Mouse (Mus musculus) left cerebral cortex, postnatal 4 days (tissue): ENCODE measurements around the gene Cops6. TPM values are rescaled to one million over a fixed set of nuclear protein-coding genes. Genes with fewer than 3 reads are reported as not detected.

Experiments
- DNase-seq: peaks from one replicate; pipeline ENCODE4 v3.0.0-alpha.2; 2022
- intact Hi-C: fragments of 180-260 bp; cut with DNase I; formaldehyde crosslinking; loops from one replicate; pipeline ENCODE4 v1.15.1; 2025
- microRNA-seq: library from miRNA; unstranded; fragments of <30 nt; microRNA quantifications from one replicate; pipeline ENCODE4 v1.2.0, GENCODE M21; 2022
- total RNA-seq, 2 experiments: library from RNA; stranded (reverse); gene quantifications; 2 replicates each; pipeline ENCODE4 v1.2.3; 2021

The Cops6 gene
- total RNA-seq, 2 experiments from 2014 or later: 126 to 131 TPM

- peak; percentile 84 for DNase-seq
- intact Hi-C loops: no loop called here
These were observed 26.2 kb downstream of the Cops6 start, which contains the start of the genes Taf6 and Cnpy4 for GRCm38 (mm10) chr5:138186950-138187638. Gene Taf6 (minus strand): TSS chr5:138187451. Gene Cnpy4 (plus strand): TSS chr5:138187485.

GRCm38 (mm10) chr5:138187661-138188306 lies 26.9 kb downstream of the Cops6 start:
- intact Hi-C loops: no loop called here
- DNase-seq: peak; percentile 60

- DNase-seq: peak; percentile 83
- intact Hi-C loops: no loop called here
These were observed 33.2 kb downstream of the Cops6 start, which contains the start of gene Mblac1 for GRCm38 (mm10) chr5:138193771-138194727. Gene Mblac1 (plus strand): TSS chr5:138194314.

- intact Hi-C loops: no loop called here
- peak; percentile 44 for DNase-seq
These were observed 34.0 kb downstream of the Cops6 start for GRCm38 (mm10) chr5:138194755-138195345.

- DNase-seq: no peak
- intact Hi-C loops: no loop called here
These were observed 34.6 kb downstream of the Cops6 start for GRCm38 (mm10) chr5:138195463-138195862.

- intact Hi-C loops: no loop called here
- DNase-seq: no peak
These were observed 38.7 kb downstream of the Cops6 start for GRCm38 (mm10) chr5:138199576-138199975.

GRCm38 (mm10) chr5:138202086-138202485 lies 41.2 kb downstream of the Cops6 start:
- intact Hi-C loops: no loop called here
- no peak for DNase-seq

GRCm38 (mm10) chr5:138207253-138207652 lies 46.4 kb downstream of the Cops6 start:
- DNase-seq: no peak
- intact Hi-C loops: loop anchor here (5.0 kb wide), 1 partner anchor 45 kb away; no protein-coding TSS in a partner anchor

- no peak for DNase-seq
- intact Hi-C loops: loop anchor here (5.0 kb wide), 1 partner anchor 44 kb away; no protein-coding TSS in a partner anchor
These were observed 47.0 kb downstream of the Cops6 start for GRCm38 (mm10) chr5:138207873-138208272.

Small RNA genes lying within 50 kb of the gene (microRNA-seq; reads per million reads assigned to microRNA genes)
- gene Mir106b (3,257 reads per million, percentile 86 among the genes with 10 or more reads in this experiment), gene Mir25 (287 reads per million, percentile 61 among the genes with 10 or more reads in this experiment), gene Mir93 (6,844 reads per million, percentile 93 among the genes with 10 or more reads in this experiment)

Other genes starting within 250 kb of the Cops6 start
- gene Cyp3a13, start 239.5 kb upstream of the Cops6 start, total RNA-seq: not detected
- under 1 TPM; 0.58 to 0.76 TPM for gene Gjc3, start 198.0 kb upstream of the Cops6 start, total RNA-seq
- not detected for gene Azgp1, start 179.6 kb upstream of the Cops6 start, total RNA-seq
- gene Smok3a, start 139.8 kb upstream of the Cops6 start, total RNA-seq: not detected
- gene Smok3b, start 139.6 kb upstream of the Cops6 start, total RNA-seq: not detected
- gene Smok3c, start 107.9 kb upstream of the Cops6 start, total RNA-seq: not detected
- gene Zkscan1, start 76.0 kb upstream of the Cops6 start, total RNA-seq: 10 to 100 TPM; 44.6 to 45.1 TPM
- gene Zscan21, start 44.2 kb upstream of the Cops6 start, total RNA-seq: 10 to 100 TPM; 34.9 to 35.7 TPM
- gene Zfp113, start 5.3 kb upstream of the Cops6 start, total RNA-seq: 10 to 100 TPM; 13.1 to 13.2 TPM
- gene Ap4m1, start 10.9 kb downstream of the Cops6 start, total RNA-seq: 10 to 100 TPM; 33.2 to 37.3 TPM
- 10 to 100 TPM; 34.9 to 37.6 TPM for gene Mcm7, start 11.4 kb downstream of the Cops6 start, total RNA-seq
- 10 to 100 TPM; 28.6 to 30.7 TPM for gene Taf6, start 26.4 kb downstream of the Cops6 start, total RNA-seq
- 10 to 100 TPM; 17.1 to 18.4 TPM for gene Cnpy4, start 26.4 kb downstream of the Cops6 start, total RNA-seq
- 10 to 100 TPM in 1 of 2 experiments, 1 to 10 TPM in 1; 7.9 to 10.4 TPM for gene Mblac1, start 33.2 kb downstream of the Cops6 start, total RNA-seq
- under 1 TPM in 1 of 2 experiments, not detected in 1; 0.20 TPM for gene Nxpe5, start 64.8 kb downstream of the Cops6 start, total RNA-seq
- 10 to 100 TPM; 53.1 to 60.1 TPM for gene Lamtor4, start 94.4 kb downstream of the Cops6 start, total RNA-seq
- gene BC037034, start 103.0 kb downstream of the Cops6 start, total RNA-seq: 10 to 100 TPM; 90.0 to 98.2 TPM
- 1 to 10 TPM in 1 of 2 experiments, under 1 TPM in 1; 0.86 to 1.6 TPM for gene Gal3st4, start 111.8 kb downstream of the Cops6 start, total RNA-seq
- gene Gm43720, start 118.9 kb downstream of the Cops6 start, total RNA-seq: under 1 TPM in 1 of 2 experiments, not detected in 1; 0.20 TPM
- 100 to 1,000 TPM in 1 of 2 experiments, 10 to 100 TPM in 1; 86.4 to 104 TPM for gene Gpc2, start 118.9 kb downstream of the Cops6 start, total RNA-seq
- gene Stag3, start 119.2 kb downstream of the Cops6 start, total RNA-seq: 1 to 10 TPM; 5.8 to 7.7 TPM
- not detected for gene Pvrig, start 180.9 kb downstream of the Cops6 start, total RNA-seq